8 mouse cellular contexts compared by ENCODE assay signal in genomic region chr15:84231113-84231712, GRCm38 (mm10). TPM values are rescaled to one million over a fixed set of nuclear protein-coding genes. Genes with fewer than 3 reads are reported as not detected.
DNase-seq lines count a peak whose midpoint lies in the region; ATAC-seq and TF ChIP-seq lines count a peak whose summit lies in the region.

No protein-coding gene starts in this region.

- DNase-seq in hindbrain, embryonic 11.5 days (ENCODE audit: low spot score) = no peak
- peak; percentile 70 to 76 for DNase-seq in left cerebral cortex, postnatal 36 days (ENCODE audit: low spot score in 2 of 2)
- peak; percentile 56 to 66 for DNase-seq in spleen, postnatal 36 days (ENCODE audit: low spot score in 2 of 2)
- no peak for DNase-seq in embryo, embryonic 10 days (ENCODE audit: low spot score)

- TF ChIP-seq CTCF in E14TG2a.4 (conservative IDR thresholded peaks at IDR 0.05; ENCODE audit: low read length) = no peak

- peak overlapping the region; percentile 94 for H3K4me2 ChIP-seq in forebrain, embryonic 12.5 days
- H3K4me2 ChIP-seq in hindbrain, embryonic 11.5 days (replicated peaks; ENCODE audit: low read depth, low read length) = peak overlapping the region; percentile 93

- peaks cover 6% of the 10 kb centered on the region; the same call in 1 of the 2 replicates for H3K36me3 ChIP-seq in E14TG2a.4 (ENCODE audit: insufficient read depth, low read length)
- H3K36me3 ChIP-seq in forebrain, embryonic 12.5 days (replicated peaks) = no peaks in the 10 kb centered on the region
- no peaks in the 10 kb centered on the region for H3K36me3 ChIP-seq in hindbrain, embryonic 11.5 days (ENCODE audit: control insufficient read depth, insufficient read depth, low read length)
- H3K36me3 ChIP-seq in megakaryocyte, embryonic 14.5 days (replicated peaks; ENCODE audit: low read length) = peaks cover 3% of the 10 kb centered on the region

- H3K4me3 ChIP-seq in E14TG2a.4 (replicated peaks; ENCODE audit: low read length) = peak overlapping the region; percentile 87
- H3K4me3 ChIP-seq in brown adipose tissue, adult 24 weeks (ENCODE audit: insufficient read depth, low read depth, low read length) = peak overlapping the region; percentile 65
- peak overlapping the region; percentile 51 for H3K4me3 ChIP-seq in forebrain, embryonic 12.5 days (replicated peaks)
- H3K4me3 ChIP-seq in hindbrain, embryonic 11.5 days (ENCODE audit: low read depth, low read length) = peak overlapping the region; percentile 46
- peak overlapping the region; percentile 92 for H3K4me3 ChIP-seq in megakaryocyte, embryonic 14.5 days (replicated peaks)

- H3K9me3 ChIP-seq in E14TG2a.4 (ENCODE audit: low read length) = no peaks in the 10 kb centered on the region
- H3K9me3 ChIP-seq in forebrain, embryonic 12.5 days = no peaks in the 10 kb centered on the region
- no peaks in the 10 kb centered on the region for H3K9me3 ChIP-seq in hindbrain, embryonic 11.5 days (ENCODE audit: control insufficient read depth, low read length)
- H3K9me3 ChIP-seq in megakaryocyte, embryonic 14.5 days = no peaks in the 10 kb centered on the region

- peak overlapping the region; percentile 59 for H3K9ac ChIP-seq in forebrain, embryonic 12.5 days
- peak overlapping the region; percentile 65 for H3K9ac ChIP-seq in hindbrain, embryonic 11.5 days (ENCODE audit: low read depth, low read length)

- WGBS in forebrain, embryonic 12.5 days = 3% methylated on average over 16 of the region's 16 CpGs
- WGBS in hindbrain, embryonic 11.5 days = 3% methylated on average over 16 of the region's 16 CpGs

- ATAC-seq in forebrain, embryonic 12.5 days (ENCODE audit: low FRiP score) = peak; percentile 40; the same call in 1 of the 2 replicates
- ATAC-seq in hindbrain, embryonic 11.5 days (ENCODE audit: low FRiP score) = no peak

- H3K27ac ChIP-seq in brown adipose tissue, adult 24 weeks (replicated peaks; ENCODE audit: low read depth, low read length) = peak overlapping the region; percentile 62
- H3K27ac ChIP-seq in forebrain, embryonic 12.5 days = peak overlapping the region; percentile 65
- peak overlapping the region; percentile 64 for H3K27ac ChIP-seq in hindbrain, embryonic 11.5 days (ENCODE audit: low read depth, low read length)

- peaks cover 14% of the 10 kb centered on the region for H3K27me3 ChIP-seq in E14TG2a.4 (ENCODE audit: insufficient read depth, low read length)
- peaks cover 45% of the 10 kb centered on the region for H3K27me3 ChIP-seq in forebrain, embryonic 12.5 days
- H3K27me3 ChIP-seq in hindbrain, embryonic 11.5 days (ENCODE audit: control insufficient read depth, insufficient read depth, low read length) = peaks cover 2% of the 10 kb centered on the region; the same call in 1 of the 2 replicates
- peaks cover 18% of the 10 kb centered on the region for H3K27me3 ChIP-seq in megakaryocyte, embryonic 14.5 days (replicated peaks)

- intact Hi-C loops in left cerebral cortex, postnatal 36 days (cut with DNase I) = no loop called here

- peaks cover 77% of the 10 kb centered on the region for H3K4me1 ChIP-seq in E14TG2a.4 (replicated peaks; ENCODE audit: low read depth, low read length)
- peaks cover 14% of the 10 kb centered on the region for H3K4me1 ChIP-seq in brown adipose tissue, adult 24 weeks (ENCODE audit: control insufficient read depth, insufficient read depth, insufficient read length, low read length)
- peaks cover 55% of the 10 kb centered on the region for H3K4me1 ChIP-seq in forebrain, embryonic 12.5 days
- H3K4me1 ChIP-seq in hindbrain, embryonic 11.5 days (replicated peaks; ENCODE audit: control insufficient read depth, insufficient read depth, low read length) = peaks cover 19% of the 10 kb centered on the region
- H3K4me1 ChIP-seq in megakaryocyte, embryonic 14.5 days = peaks cover 66% of the 10 kb centered on the region

RNA-seq across cellular contexts. Expression of gene Parvb, which starts 0.6 kb away (rescaled TPM):
- polyA plus RNA-seq in brown adipose tissue, adult 24 weeks (2012; ENCODE audit: insufficient read depth, insufficient read length, missing spikeins) = 3.0 and 8.7 TPM in 2 replicates
- 2.0 and 2.4 TPM in 2 replicates for polyA plus RNA-seq in forebrain, embryonic 12.5 days (2016; fragmentation: Nextera tagmentation; extraction: Ambion mirVana)
- polyA plus RNA-seq in hindbrain, embryonic 11.5 days (2014; fragmentation: Nextera tagmentation; extraction: Ambion mirVana) = 9.4 and 9.5 TPM in 2 replicates
- total RNA-seq in left cerebral cortex, postnatal 36 days (2021) = 10 to 100 TPM; 21.4 to 26.7 TPM
- 524 and 845 TPM in 2 replicates for polyA plus RNA-seq in megakaryocyte, embryonic 14.5 days (2012; ENCODE audit: insufficient read depth, low replicate concordance)

RNA-seq across cellular contexts. Expression of gene Samm50, which starts 39.2 kb away (rescaled TPM):
- polyA plus RNA-seq in brown adipose tissue, adult 24 weeks (2012; ENCODE audit: insufficient read depth, insufficient read length, missing spikeins) = 177 and 266 TPM in 2 replicates
- polyA plus RNA-seq in forebrain, embryonic 12.5 days (2016; fragmentation: Nextera tagmentation; extraction: Ambion mirVana) = 94.9 and 95.9 TPM in 2 replicates
- polyA plus RNA-seq in hindbrain, embryonic 11.5 days (2014; fragmentation: Nextera tagmentation; extraction: Ambion mirVana) = 66.7 and 74.5 TPM in 2 replicates
- 100 to 1,000 TPM in 1 of 2 experiments, 10 to 100 TPM in 1; 95.0 to 106 TPM for total RNA-seq in left cerebral cortex, postnatal 36 days (2021)
- 14.6 and 45.4 TPM in 2 replicates for polyA plus RNA-seq in megakaryocyte, embryonic 14.5 days (2012; ENCODE audit: insufficient read depth, low replicate concordance)

Comparison
In these comparisons a context has a peak if more than half of its experiments do, and no peak if none do; other contexts are left out.
1. DNase-seq: peak in left cerebral cortex, postnatal 36 days (2 of 2) and spleen, postnatal 36 days (2 of 2); none in hindbrain, embryonic 11.5 days (single experiment) and embryo, embryonic 10 days (single experiment).
2. RNA of gene Parvb, which starts 0.6 kb away (polyA plus RNA-seq): 524 to 845 TPM in megakaryocyte, embryonic 14.5 days; 9.4 to 9.5 TPM in hindbrain, embryonic 11.5 days, 3.0 to 8.7 TPM in brown adipose tissue, adult 24 weeks and 2.0 to 2.4 TPM in forebrain, embryonic 12.5 days; every median in the first group is over 10 times any median in the second.
3. Peak in every context shown above with its lines, with median percentiles within 50 percentile points of each other: H3K4me3 ChIP-seq and H3K27ac ChIP-seq.